Mouse (Mus musculus): ENCODE measurements around the gene Rab4a. TPM values are rescaled to one million over a fixed set of nuclear protein-coding genes. Genes with fewer than 3 reads are reported as not detected.

Rab4a gene
- total and polyA plus RNA-seq, 3 experiments: 22.2 to 44.6 TPM; not detected in 1

GRCm38 (mm10) chr8:123854252-123854651, 48.5 kb downstream of the Rab4a start:
- H3K79me2 ChIP-seq (ENCODE audit: control insufficient read depth, insufficient read depth, low read length, poor library complexity): peaks cover 78% of the 10 kb centered on the region
- peak; percentile 64 for DNase-seq (ENCODE audit: low read depth, low spot score)
- peak overlapping the region; percentile 85 for H3K27ac ChIP-seq (ENCODE audit: control insufficient read depth, low read depth, low read length)
- peak overlapping the region in 1 of 2 experiments; percentile 55; a peak in 2 of 4 replicates for H3K4me3 ChIP-seq (ENCODE audit: control insufficient read depth in 1 of 2, insufficient read depth in 1 of 2, low read depth in 2 of 2, low read length in 2 of 2)
- H3K36me3 ChIP-seq (ENCODE audit: control insufficient read depth in 1 of 2, insufficient read depth in 2 of 2, low read length in 2 of 2): peaks cover 0 to 37% of the 10 kb centered on the region in 2 experiments; a peak in 2 of 4 replicates
- no peaks in the 10 kb centered on the region for H3K27me3 ChIP-seq (ENCODE audit: control insufficient read depth in 1 of 2, insufficient read depth in 2 of 2, low read length in 2 of 2)
- H3K9ac ChIP-seq (ENCODE audit: control insufficient read depth, low read depth, low read length, poor library complexity, severe bottlenecking): peak overlapping the region; percentile 37
- H3K4me1 ChIP-seq (ENCODE audit: control insufficient read depth in 1 of 2, insufficient read depth in 2 of 2, low read length in 2 of 2): peaks cover 10 to 34% of the 10 kb centered on the region in 2 experiments
- H3K9me3 ChIP-seq (replicated peaks; ENCODE audit: insufficient read depth, low read length): no peaks in the 10 kb centered on the region
- TF ChIP-seq SMC3 (IDR thresholded peaks at IDR 0.05; ENCODE audit: low read depth, low read length): peak; percentile 3; the same call in 1 of the 2 replicates
- TF ChIP-seq POLR2AphosphoS2 (IDR thresholded peaks at IDR 0.05; ENCODE audit: low read length): no peak
- TF ChIP-seq KAT2A (conservative IDR thresholded peaks at IDR 0.05; ENCODE audit: low read depth, low read length): no peak
- TF ChIP-seq SIN3A (IDR thresholded peaks at IDR 0.05; ENCODE audit: low read length): peak; percentile 80
- no peak for TF ChIP-seq ZMIZ1 (IDR thresholded peaks at IDR 0.05; ENCODE audit: low read depth, low read length)
- TF ChIP-seq ZC3H11A (IDR thresholded peaks at IDR 0.05; ENCODE audit: low read depth, low read length): no peak; the same call in 1 of the 2 replicates
- peak; percentile 84 for TF ChIP-seq ETS1 (IDR thresholded peaks at IDR 0.05; ENCODE audit: low read depth, low read length)
- peak; percentile 89 to 91 for TF ChIP-seq EP300 (IDR thresholded peaks at IDR 0.05; ENCODE audit: low read depth in 1 of 2, low read length in 2 of 2)
- TF ChIP-seq ZKSCAN1 (IDR thresholded peaks at IDR 0.05; ENCODE audit: low read depth, low read length): no peak
- TF ChIP-seq NELFE (IDR thresholded peaks at IDR 0.05; ENCODE audit: low read depth, low read length): no peak
- TF ChIP-seq CHD2 (IDR thresholded peaks at IDR 0.05; ENCODE audit: low read length): no peak
- TF ChIP-seq CTCF (IDR thresholded peaks at IDR 0.05 in 2 of 3, conservative IDR thresholded peaks at IDR 0.05 in 1 of 3; ENCODE audit: control insufficient read depth in 1 of 3, insufficient read depth in 1 of 3, low read depth in 2 of 3, low read length in 3 of 3, poor library complexity in 1 of 3, severe bottlenecking in 1 of 3): no peak
- TF ChIP-seq MAZ (IDR thresholded peaks at IDR 0.05; ENCODE audit: low read depth, low read length): 0 out of 2 replicates have a peak, but pooled peaks have one; percentile 46
- no peak for TF ChIP-seq HCFC1 (IDR thresholded peaks at IDR 0.05; ENCODE audit: low read depth, low read length)
- no peak for TF ChIP-seq POLR2A (IDR thresholded peaks at IDR 0.05; ENCODE audit: control insufficient read depth in 1 of 2, insufficient read depth in 1 of 2, low read depth in 1 of 2, low read length in 2 of 2, poor library complexity in 1 of 2)
- no peak for TF ChIP-seq CHD1 (IDR thresholded peaks at IDR 0.05; ENCODE audit: low read depth, low read length)
- peak; percentile 89 for TF ChIP-seq GATA1 (IDR thresholded peaks at IDR 0.05; ENCODE audit: low read depth, low read length)
- no peak for TF ChIP-seq BHLHE40 (IDR thresholded peaks at IDR 0.05; ENCODE audit: borderline replicate concordance, low read depth, low read length)
- TF ChIP-seq MEF2A (IDR thresholded peaks at IDR 0.05; ENCODE audit: extremely low read depth, insufficient replicate concordance, low read depth, low read length, poor library complexity, severe bottlenecking): no peak
- no peak for TF ChIP-seq POLR2AphosphoS5 (IDR thresholded peaks at IDR 0.05; ENCODE audit: borderline replicate concordance, low read depth, low read length)
- TF ChIP-seq GABPA (IDR thresholded peaks at IDR 0.05; ENCODE audit: low read depth, low read length): no peak
- TF ChIP-seq MYB (IDR thresholded peaks at IDR 0.05; ENCODE audit: low read depth, low read length): peak; percentile 83
- no peak for TF ChIP-seq MXI1 (IDR thresholded peaks at IDR 0.05; ENCODE audit: low read depth, low read length)
- TF ChIP-seq USF1 (IDR thresholded peaks at IDR 0.05; ENCODE audit: low read depth, low read length): no peak
- TF ChIP-seq ZNF384 (IDR thresholded peaks at IDR 0.05; ENCODE audit: low read depth, low read length): no peak
- TF ChIP-seq MYC (IDR thresholded peaks at IDR 0.05; ENCODE audit: low read depth, low read length): no peak
- no peak; the same call in 1 of the 2 replicates for TF ChIP-seq RCOR1 (IDR thresholded peaks at IDR 0.05; ENCODE audit: low read depth, low read length)
- no peak for TF ChIP-seq NRF1 (IDR thresholded peaks at IDR 0.05; ENCODE audit: insufficient read depth, low read depth, low read length, poor library complexity, severe bottlenecking)
- TF ChIP-seq E2F4 (IDR thresholded peaks at IDR 0.05; ENCODE audit: borderline replicate concordance, low read depth, low read length): no peak
- TF ChIP-seq TAL1 (IDR thresholded peaks at IDR 0.05; ENCODE audit: low read length): peak; percentile 71
- TF ChIP-seq JUND (IDR thresholded peaks at IDR 0.05; ENCODE audit: low read depth, low read length): no peak
- no peak for TF ChIP-seq RAD21 (IDR thresholded peaks at IDR 0.05; ENCODE audit: low read depth, low read length)
- TF ChIP-seq MAX (IDR thresholded peaks at IDR 0.05; ENCODE audit: low read length): no peak
- TF ChIP-seq TCF12 (IDR thresholded peaks at IDR 0.05; ENCODE audit: low read depth, low read length): peak; percentile 84
- TF ChIP-seq TBP (IDR thresholded peaks at IDR 0.05; ENCODE audit: low read depth, low read length): no peak
- no peak for TF ChIP-seq MAFK (IDR thresholded peaks at IDR 0.05; ENCODE audit: borderline replicate concordance, low read depth, low read length)
- TF ChIP-seq USF2 (IDR thresholded peaks at IDR 0.05; ENCODE audit: borderline replicate concordance in 1 of 2, insufficient read depth in 1 of 2, low read depth in 1 of 2, low read length in 2 of 2): no peak
- peak; percentile 72 for TF ChIP-seq ELF1 (IDR thresholded peaks at IDR 0.05; ENCODE audit: low read depth, low read length)
